Mouse (Mus musculus): ENCODE measurements around the gene Neurog1.

Gene Neurog1

DNA sequence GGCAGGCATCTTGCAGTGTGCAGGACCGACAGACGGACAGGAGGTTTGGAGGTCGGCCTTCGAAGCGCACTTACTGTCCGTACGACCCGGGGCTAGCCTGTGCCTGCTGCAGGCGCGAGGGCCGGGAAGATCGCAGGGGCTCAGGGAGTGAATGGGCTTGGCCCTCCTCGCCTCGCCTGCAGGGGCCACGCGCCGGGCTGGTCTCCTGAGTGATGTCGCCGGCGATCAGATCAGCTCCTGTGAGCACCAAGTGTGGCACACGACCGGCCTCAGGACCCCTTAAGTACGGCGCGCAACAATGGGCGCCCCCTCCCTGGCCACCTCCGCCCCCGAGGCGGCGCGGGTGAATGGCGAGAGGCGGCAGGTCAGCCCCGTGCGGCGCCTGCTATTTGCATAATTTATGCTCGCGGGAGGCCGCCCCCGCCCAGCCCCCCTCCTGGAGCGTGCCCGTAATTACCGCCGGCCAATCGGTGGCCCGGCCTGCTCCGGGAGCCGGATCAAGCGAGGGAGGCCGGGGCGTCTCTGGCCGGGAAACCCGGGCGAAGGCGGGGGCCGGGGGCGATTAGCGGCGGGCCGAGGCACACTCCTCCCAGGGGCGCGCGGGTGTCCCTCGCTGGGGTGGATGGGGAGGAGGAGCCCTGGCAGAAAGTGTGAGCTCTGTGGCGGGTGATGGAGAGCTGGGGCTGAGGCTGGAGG, at the start of gene Neurog1:
Gene Neurog1 (minus strand): TSS at position 240 of the 696 bp plus-strand sequence.
- in situ Hi-C loops (cut with MboI, MseI): no loop called here

DNA sequence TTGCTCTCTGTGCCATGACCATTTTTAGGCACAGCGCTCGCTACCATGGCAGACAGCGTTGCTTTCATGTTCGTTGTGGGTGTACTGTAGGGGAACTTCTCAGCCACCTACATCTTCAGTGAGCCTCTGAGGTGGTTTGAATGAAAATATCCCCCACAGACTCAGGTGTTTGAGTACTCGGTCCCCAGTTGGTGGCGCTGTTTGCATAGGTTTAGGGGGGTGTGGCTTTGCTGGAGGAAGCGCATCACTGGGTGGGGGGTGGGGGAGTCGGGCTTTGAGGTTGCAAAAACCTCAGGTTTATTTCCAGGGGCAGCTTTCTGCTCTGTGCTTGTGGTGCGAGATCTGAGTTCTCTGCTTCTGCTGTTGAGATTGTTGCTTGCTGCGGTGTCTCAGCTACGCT, 47.4 kb upstream of the Neurog1 start:
- in situ Hi-C loops (cut with MboI, MseI): no loop called here

GRCm38 (mm10) chr13:56296659-56297020, 44.7 kb upstream of the Neurog1 start:
- in situ Hi-C loops (cut with MboI, MseI): no loop called here

- in situ Hi-C loops (cut with MboI, MseI): no loop called here
These were observed 44.1 kb upstream of the Neurog1 start, which contains the start of gene Cxcl14 for GRCm38 (mm10) chr13:56295943-56296658. Cxcl14 (minus strand) TSS chr13:56296551.

DNA sequence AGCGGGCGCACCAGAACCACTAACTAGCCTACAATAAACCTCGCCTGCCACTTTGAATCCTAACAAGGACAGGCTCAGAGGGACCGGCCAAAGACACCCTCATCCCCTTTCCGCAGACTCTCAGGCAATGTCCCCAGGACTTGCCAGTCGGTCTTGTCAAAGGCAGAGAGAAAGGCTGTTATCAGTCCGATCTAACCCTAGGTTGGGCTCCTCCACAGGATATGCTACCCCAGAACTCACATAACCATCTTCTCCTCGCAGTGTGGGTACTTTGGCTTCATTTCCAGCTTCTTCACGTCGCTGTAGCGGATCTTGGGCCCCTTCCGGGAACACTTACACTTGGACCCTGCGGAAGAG, 43.6 kb upstream of the Neurog1 start:
- in situ Hi-C loops (cut with MboI, MseI): no loop called here

DNA sequence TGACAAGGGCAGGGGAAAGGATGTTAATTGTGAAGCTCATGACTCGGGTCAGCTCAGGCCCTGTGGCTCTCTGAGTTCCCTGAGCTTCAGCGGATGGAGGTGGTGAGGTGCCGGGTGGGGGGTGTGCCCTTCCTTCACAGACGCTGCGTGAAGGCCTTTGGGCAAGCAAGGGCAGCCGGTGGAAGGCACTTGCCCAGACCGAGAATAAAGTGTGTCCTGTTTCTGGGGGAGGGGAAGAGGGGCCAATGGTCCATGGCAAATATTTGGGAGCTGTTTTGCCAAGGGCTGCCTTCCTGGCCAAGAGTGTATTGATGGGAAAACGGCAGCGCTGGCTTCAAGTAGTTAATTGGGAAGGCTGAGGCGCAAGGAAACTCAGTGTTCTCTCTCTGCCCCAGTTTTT, 42.9 kb upstream of the Neurog1 start:
- in situ Hi-C loops (cut with MboI, MseI): no loop called here

- in situ Hi-C loops (cut with MboI, MseI): no loop called here
These were observed 38.0 kb upstream of the Neurog1 start for GRCm38 (mm10) chr13:56289998-56290397.

- in situ Hi-C loops (cut with MboI, MseI): no loop called here
These were observed 37.3 kb upstream of the Neurog1 start for GRCm38 (mm10) chr13:56289261-56289660.

GRCm38 (mm10) chr13:56288601-56289000, 36.6 kb upstream of the Neurog1 start:
- in situ Hi-C loops (cut with MboI, MseI): no loop called here

DNA sequence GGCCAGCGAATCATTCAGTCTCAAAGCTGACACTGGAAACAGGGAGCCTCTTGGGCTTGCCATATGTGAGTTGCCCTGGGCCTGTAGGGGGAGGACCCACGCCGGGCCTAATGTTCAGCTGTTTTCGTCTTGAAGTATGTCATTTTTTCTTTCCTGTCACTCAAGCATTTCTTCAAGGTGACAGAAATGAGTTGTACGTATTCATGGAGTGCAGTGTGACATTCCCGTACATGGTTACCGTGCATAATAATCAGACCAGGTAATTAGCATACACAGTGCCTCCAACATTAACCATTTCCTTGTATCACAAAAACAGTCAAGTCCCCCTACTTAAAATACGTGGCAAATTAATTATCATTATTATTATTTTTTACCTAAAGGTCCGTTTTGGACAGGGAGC, 35.1 kb upstream of the Neurog1 start:
- in situ Hi-C loops (cut with MboI, MseI): no loop called here

GRCm38 (mm10) chr13:56283321-56283720, 31.4 kb upstream of the Neurog1 start:
- in situ Hi-C loops (cut with MboI, MseI): loop anchor here (5.0 kb wide), 1 partner anchor 144 kb away; the partner anchor contains the start of gene Gm3045

DNA sequence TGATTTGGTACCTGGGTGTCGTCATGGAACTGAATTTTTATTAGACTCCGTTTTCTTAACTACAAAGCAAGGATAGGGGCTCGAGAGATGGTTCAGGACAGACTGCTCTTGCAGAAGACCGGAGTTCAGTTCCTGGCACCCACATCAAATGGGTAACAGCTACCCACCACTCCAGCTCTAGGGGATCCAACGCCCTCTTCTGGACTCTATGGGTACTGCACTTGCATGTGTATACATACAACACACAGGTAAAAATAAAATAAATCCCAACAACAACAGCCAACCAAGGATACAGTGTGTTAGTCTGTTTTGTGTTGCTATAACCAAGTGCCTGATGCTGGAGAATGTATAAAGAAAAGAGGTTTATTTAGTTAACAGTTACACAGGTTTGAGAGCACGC, 28.4 kb upstream of the Neurog1 start:
- in situ Hi-C loops (cut with MboI, MseI): loop anchor here (5.0 kb wide), 1 partner anchor 147 kb away; the partner anchor contains the start of gene Gm3045

DNA sequence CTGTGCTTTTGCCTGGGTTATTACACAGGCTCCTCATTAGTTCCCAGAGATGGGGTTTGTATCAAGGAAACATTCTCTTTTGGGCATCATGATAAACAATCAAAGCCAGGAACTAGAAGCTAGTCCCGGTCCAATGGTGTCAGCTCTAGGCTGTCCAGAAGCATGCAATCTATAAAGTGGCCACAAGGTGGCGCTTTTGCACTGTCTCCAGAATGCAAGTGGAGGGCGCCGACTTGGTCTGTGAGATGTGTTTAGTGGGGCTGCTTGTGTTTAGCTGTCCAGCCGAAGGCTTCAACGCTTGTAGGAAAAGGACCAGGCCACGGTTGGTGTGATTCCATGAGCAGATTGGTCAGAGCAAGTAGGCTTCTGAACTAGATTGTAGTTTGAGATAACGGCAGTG, 27.5 kb upstream of the Neurog1 start:
- in situ Hi-C loops (cut with MboI, MseI): no loop called here

DNA sequence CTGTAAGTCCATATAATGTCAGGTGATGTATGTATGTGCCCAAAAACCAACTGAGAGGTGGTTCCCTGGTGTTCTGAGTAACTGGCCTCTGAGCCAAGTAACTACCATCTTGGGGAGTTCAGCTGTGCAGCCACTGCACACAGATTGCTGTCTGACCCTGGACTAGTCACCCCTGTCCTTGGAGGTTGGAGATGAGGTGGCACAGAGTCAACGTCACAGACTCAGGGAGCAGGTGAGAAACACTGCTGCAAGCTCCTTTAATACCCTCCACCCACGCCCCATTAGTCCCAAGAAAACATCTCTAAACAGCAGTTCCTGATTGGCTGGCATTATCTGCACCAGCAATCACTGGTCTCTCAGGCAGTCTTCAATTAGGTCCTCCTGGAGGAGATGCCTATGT, 23.2 kb upstream of the Neurog1 start:
- in situ Hi-C loops (cut with MboI, MseI): no loop called here

DNA sequence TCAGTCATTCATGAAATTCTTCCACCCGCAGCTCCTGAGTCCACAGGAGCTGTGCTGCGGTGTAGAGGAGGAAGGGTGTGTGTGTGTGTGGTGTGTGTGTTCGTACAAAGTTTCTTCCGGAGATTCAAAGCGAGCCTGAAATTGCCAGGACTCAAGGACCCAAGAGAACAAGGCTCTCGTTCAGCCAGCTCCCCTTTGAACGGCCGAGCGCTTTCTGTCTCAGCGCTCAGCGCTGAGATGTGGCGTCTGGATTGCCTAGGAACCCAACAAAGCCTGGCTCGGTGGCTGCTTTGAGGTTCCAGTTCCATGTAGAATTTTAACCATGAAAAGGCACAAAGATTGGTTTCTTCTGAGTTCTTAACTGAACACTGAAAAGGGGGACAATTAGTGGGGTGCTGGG, 18.2 kb upstream of the Neurog1 start:
- in situ Hi-C loops (cut with MboI, MseI): no loop called here

DNA sequence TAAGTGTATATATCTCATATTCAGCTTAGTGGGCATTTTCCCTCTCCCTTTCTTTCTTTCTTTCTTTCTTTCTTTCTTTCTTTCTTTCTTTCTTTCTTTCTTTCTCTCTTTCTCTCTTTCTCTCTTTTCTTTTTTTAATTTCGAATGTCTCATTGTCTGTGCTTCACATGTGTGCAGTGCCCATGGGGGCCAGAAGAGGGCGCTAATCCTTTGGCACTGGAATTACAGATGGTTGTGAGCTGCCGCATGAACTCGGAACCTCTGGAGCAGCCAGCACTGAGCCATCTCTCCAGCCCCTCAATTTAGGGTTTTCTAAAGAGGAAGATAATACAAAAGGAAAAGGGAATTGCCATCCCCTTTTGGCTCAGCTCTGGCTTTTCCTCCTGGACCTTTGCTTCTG, 15.4 kb upstream of the Neurog1 start:
- in situ Hi-C loops (cut with MboI, MseI): loop anchor here (5.0 kb wide), 1 partner anchor 70 kb away; no protein-coding TSS in a partner anchor

- in situ Hi-C loops (cut with MboI, MseI): loop anchor here (5.0 kb wide), 1 partner anchor 69 kb away; no protein-coding TSS in a partner anchor
These were observed 14.5 kb upstream of the Neurog1 start for GRCm38 (mm10) chr13:56266435-56266834.

GRCm38 (mm10) chr13:56265661-56266060, 13.7 kb upstream of the Neurog1 start:
- in situ Hi-C loops (cut with MboI, MseI): loop anchor here (5.0 kb wide), 1 partner anchor 68 kb away; no protein-coding TSS in a partner anchor

DNA sequence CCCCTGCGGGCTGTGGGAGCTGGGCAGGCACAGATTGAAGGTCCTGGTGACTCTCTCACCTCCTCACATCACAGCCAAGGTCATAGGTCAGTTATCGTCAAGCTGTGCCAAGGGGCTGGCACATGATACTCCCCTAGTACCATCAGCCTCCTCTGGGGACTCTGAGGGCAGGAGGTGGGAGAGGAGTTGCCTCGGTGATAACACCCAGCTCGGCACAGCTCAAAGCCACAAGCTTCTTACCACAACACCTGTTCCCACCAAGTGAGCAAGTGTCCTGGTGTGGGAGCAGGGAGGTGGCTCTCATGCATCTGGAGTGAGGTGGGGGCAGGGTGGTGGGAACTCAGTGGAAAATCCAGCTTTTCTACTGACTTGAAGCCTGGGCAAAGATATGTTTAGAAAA, 10.3 kb upstream of the Neurog1 start:
- in situ Hi-C loops (cut with MboI, MseI): no loop called here

DNA sequence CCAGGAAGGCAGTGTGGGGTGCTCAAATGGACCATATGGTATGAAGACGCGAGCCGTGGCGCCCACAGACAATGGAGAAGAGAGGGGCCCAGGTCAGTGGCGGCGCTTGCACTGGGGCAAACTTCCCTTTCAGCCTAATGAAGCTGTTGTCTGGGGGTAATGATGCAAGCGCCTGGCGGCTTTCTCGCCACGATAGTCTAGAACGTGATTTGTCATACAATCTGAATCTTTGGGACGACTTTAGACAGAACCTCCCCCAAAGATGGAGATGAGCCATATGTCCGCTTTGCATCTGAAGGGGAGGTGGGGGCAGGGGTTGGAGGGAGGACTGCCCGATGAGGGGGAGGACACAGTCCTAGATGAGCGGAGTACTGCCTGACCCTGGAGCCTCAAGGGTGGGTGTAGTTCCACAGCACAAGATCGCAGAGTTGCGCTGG, 8.4 kb upstream of the Neurog1 start:
- in situ Hi-C loops (cut with MboI, MseI): no loop called here

- in situ Hi-C loops (cut with MboI, MseI): no loop called here
These were observed 7.9 kb upstream of the Neurog1 start for GRCm38 (mm10) chr13:56259926-56260250.

- in situ Hi-C loops (cut with MboI, MseI): no loop called here
These were observed 7.3 kb upstream of the Neurog1 start for GRCm38 (mm10) chr13:56259021-56259925.
